Mouse (Mus musculus) midbrain, embryonic 16.5 days (tissue): ENCODE data around the gene Pin1rt1. TPM values are rescaled to one million over a fixed set of nuclear protein-coding genes. Genes with fewer than 3 reads are reported as not detected.

Experiments used
- ATAC-seq: fragments of 200-750 bp; cut with Nextera tagmentation; 2 replicates; pipeline ENCODE4 v1.8.0; 2017; ENCODE audit warnings: moderate TSS enrichment
- H3K27ac ChIP-seq: fragments of 300-500 bp; sonication (generic); 2 replicates; pipeline ENCODE4 v1.5.1; 2014; ENCODE audit warnings: mild to moderate bottlenecking, low read length, mixed read lengths
- H3K27me3 ChIP-seq: fragments of 300-500 bp; sonication (generic); 2 replicates; pipeline ENCODE4 v1.6.1; 2014; ENCODE audit warnings: low read depth, low read length, mixed read lengths; ENCODE audit not compliant: control insufficient read depth, insufficient read depth
- H3K36me3 ChIP-seq: fragments of 300-500 bp; sonication (generic); 2 replicates; pipeline ENCODE4 v1.6.1; 2014; ENCODE audit warnings: mild to moderate bottlenecking, low read length, moderate library complexity, mixed read lengths; ENCODE audit not compliant: control insufficient read depth, insufficient read depth
- H3K4me1 ChIP-seq: fragments of 300-500 bp; sonication (generic); 2 replicates; pipeline ENCODE4 v1.6.1; 2014; ENCODE audit warnings: mild to moderate bottlenecking, low read length, mixed read lengths; ENCODE audit not compliant: control insufficient read depth, insufficient read depth
- H3K4me2 ChIP-seq: fragments of 300-500 bp; sonication (generic); 2 replicates; pipeline ENCODE4 v1.6.1; 2014; ENCODE audit warnings: mild to moderate bottlenecking, low read length, mixed read lengths
- H3K4me3 ChIP-seq: fragments of 300-500 bp; sonication (generic); 2 replicates; pipeline ENCODE4 v1.5.1; 2014; ENCODE audit warnings: low read depth, mild to moderate bottlenecking, low read length, moderate library complexity, mixed read lengths
- H3K9ac ChIP-seq: fragments of 300-500 bp; sonication (generic); 2 replicates; pipeline ENCODE4 v1.6.1; 2014; ENCODE audit warnings: low read depth, low read length, mixed read lengths
- H3K9me3 ChIP-seq: fragments of 300-500 bp; sonication (generic); replicated peaks from 2 replicates; pipeline ENCODE4 v1.6.1; 2014; ENCODE audit warnings: mild to moderate bottlenecking, low read length, mixed read lengths; ENCODE audit not compliant: control insufficient read depth, poor library complexity, severe bottlenecking
- whole genome bisulfite sequencing: fragments of 180-500 bp; shearing (Covaris S2); extraction: QIAGEN DNeasy Blood & Tissue Kit; methylation state at CpG from one replicate; pipeline ENCODE4 v1.1.7; 2014; 5-methylcytosine and 5-hydroxymethylcytosine counted together
- polyA plus RNA-seq: library from polyadenylated mRNA; unstranded; fragments of >200 nt; fragmentation: Nextera tagmentation; extraction: Ambion mirVana; gene quantifications from 2 replicates; pipeline ENCODE4 v1.2.1, GENCODE M21; 2015

Gene Pin1rt1
- polyA plus RNA-seq, 1 experiment from 2014 or later, result 0.15 TPM

DNA sequence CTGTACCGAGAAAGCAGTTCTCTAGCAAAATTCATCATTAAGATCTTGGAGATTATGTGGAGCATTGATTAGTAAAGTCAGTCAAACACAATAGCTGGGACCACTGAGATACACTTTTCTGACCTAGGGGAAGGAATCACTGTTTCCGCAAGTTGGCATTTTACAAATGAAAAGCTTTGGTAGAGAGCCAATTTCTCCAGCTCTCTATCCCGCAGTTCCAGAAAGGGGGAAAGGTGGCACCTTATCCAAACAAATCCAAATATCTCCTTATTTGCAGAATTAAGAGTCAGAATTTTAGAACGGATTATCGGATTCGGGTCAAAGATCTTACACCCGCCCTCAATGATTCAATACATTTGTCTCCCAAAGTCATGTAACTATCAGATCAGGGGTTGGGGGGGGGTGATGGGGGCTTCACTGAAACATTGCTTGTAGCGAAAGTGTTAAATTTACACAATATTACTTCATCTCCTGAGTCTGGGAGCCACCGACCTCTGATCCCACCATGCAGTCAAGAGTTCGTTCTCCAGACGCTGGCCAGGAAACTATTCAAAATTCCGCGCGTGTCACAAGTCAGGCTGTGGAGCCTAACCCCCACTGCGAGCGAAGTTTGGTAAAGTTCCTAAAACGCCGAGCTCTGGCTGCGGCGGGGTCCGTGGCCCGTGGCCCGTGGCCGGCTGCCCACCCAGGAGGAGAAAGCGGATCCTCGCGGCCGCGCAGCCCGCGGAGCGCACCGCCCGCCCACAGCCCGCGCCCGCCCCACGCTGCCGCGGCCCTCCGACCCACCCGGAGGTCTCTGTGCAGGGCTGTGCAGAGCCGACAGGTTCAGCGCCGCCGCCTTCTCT is 25.9 kb upstream of the Pin1rt1 start:
- WGBS, result 3% methylated on average over 42 of the region's 46 CpGs
- no peak overlapping the region for H3K27ac ChIP-seq
- peak overlapping the region; percentile 80 for H3K4me3 ChIP-seq
- H3K9ac ChIP-seq, result peak overlapping the region; percentile 72
- ATAC-seq, result peak; percentile 36
- peaks cover 5% of the 10 kb centered on the region for H3K4me1 ChIP-seq
- H3K9me3 ChIP-seq, result no peaks in the 10 kb centered on the region
- no peaks in the 10 kb centered on the region for H3K36me3 ChIP-seq
- H3K4me2 ChIP-seq, result peak overlapping the region; percentile 99
- H3K27me3 ChIP-seq, result peaks cover 12% of the 10 kb centered on the region; the same call in 1 of the 2 replicates

DNA sequence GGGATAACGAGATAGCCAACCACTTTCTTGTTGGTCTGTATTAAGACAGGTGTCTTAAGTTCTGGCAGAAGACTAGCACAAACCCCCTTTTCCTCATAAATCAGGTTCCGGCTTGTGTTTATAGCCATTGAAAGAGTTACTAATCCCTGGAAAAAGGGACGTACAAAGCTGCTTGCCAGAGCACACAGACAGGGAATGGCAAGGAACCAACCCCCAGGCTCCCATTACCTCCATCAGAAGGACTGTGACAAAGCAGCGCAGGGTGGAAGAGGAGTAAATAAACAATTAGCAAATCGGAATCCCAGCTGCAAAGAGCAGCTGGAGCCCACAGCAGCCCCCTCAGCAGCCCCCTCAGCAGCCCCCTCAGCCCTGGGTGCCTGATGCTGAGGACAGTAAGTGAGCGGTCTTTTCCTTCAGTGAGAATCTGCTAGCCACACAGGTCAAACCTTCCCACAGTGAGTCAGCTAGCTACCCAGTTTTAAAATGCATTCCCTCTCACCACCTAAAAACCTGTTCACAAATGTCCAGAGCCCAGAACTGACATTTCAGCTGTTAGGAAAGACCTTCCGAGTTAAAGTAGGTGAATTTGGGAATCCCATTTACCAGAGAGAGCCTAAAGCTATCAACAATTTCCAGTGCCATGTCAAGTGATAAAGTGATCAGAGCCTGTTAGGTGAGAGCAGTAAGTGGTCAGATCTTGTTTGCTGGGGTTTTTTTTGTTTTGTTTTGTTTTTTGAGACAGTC is 25.0 kb upstream of the Pin1rt1 start:
- Histone ChIP-seq H3K9ac (no peak overlapping the region), H3K4me2 (no peak overlapping the region), H3K9me3 (no peaks in the 10 kb centered on the region), H3K27me3 (peaks cover 12% of the 10 kb centered on the region; the same call in 1 of the 2 replicates), H3K4me3 (no peak overlapping the region), H3K27ac (no peak overlapping the region), H3K36me3 (no peaks in the 10 kb centered on the region), H3K4me1 (peaks cover 5% of the 10 kb centered on the region)
- no peak for ATAC-seq
- 27% methylated on average over 7 of the region's 7 CpGs for WGBS

- H3K9me3 ChIP-seq, result no peaks in the 10 kb centered on the region
- H3K27me3 ChIP-seq, result peaks cover 12% of the 10 kb centered on the region; the same call in 1 of the 2 replicates
- WGBS, result 64% methylated on average over 7 of the region's 7 CpGs
- H3K36me3 ChIP-seq, result no peaks in the 10 kb centered on the region
- no peak for ATAC-seq
- H3K4me1 ChIP-seq, result peaks cover 5% of the 10 kb centered on the region
- H3K9ac ChIP-seq, result no peak overlapping the region
- no peak overlapping the region for H3K4me3 ChIP-seq
- no peak overlapping the region for H3K4me2 ChIP-seq
- H3K27ac ChIP-seq, result no peak overlapping the region
Observed at GRCm38 (mm10) chr2:104740248-104740949, 24.2 kb upstream of the Pin1rt1 start.

DNA sequence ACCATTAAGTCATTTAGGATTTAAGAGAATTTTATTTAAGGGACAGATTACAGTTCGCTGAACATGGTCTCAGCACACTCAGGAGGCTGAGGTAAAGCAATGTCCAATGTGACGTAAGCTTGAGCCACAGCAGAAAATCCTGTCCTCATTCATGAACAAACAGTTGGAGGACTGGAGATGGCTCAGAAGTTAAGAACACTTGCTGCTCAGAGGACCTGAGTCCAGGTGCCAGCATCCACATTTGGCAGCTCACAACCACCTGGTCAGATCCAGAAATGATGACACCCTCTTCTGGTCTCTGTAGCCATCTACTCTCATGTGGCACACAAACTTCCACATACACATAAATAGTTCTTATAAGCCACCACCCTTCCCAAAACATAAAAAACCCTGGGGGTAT is 23.5 kb upstream of the Pin1rt1 start:
- peaks cover 5% of the 10 kb centered on the region for H3K4me1 ChIP-seq
- no peak for ATAC-seq
- H3K36me3 ChIP-seq, result no peaks in the 10 kb centered on the region
- 96% methylated on average over 2 of the region's 2 CpGs for WGBS
- H3K4me3 ChIP-seq, result no peak overlapping the region
- H3K9ac ChIP-seq, result no peak overlapping the region
- peaks cover 12% of the 10 kb centered on the region; the same call in 1 of the 2 replicates for H3K27me3 ChIP-seq
- no peak overlapping the region for H3K4me2 ChIP-seq
- no peaks in the 10 kb centered on the region for H3K9me3 ChIP-seq
- no peak overlapping the region for H3K27ac ChIP-seq

DNA sequence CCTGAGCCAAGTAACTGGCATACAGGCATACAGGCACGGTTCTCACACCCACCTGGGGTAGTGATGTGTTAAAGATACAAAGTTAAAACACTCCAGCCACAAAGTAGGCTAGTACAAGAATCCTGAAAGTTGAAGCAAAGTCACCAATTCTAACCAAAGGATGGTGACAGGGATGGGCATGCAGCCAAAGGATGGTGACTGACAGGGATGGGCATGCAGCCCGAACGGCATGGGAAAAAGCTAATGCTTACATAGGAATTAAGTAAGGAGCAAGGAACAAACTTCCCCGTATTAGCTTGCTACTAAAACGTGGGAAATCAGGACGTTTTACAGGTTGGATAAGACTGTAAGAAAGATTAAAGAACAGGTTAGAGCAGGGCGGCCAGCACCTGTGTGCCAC is 20.1 kb upstream of the Pin1rt1 start:
- WGBS, result 69% methylated on average over 7 of the region's 7 CpGs
- no peak for ATAC-seq
- H3K27me3 ChIP-seq, result peaks cover 7% of the 10 kb centered on the region; the same call in 1 of the 2 replicates

GRCm38 (mm10) chr2:104732562-104733256 is 16.5 kb upstream of the Pin1rt1 start:
- Histone ChIP-seq H3K4me2 (no peak overlapping the region), H3K36me3 (no peaks in the 10 kb centered on the region), H3K27me3 (no peaks in the 10 kb centered on the region), H3K9me3 (no peaks in the 10 kb centered on the region), H3K9ac (no peak overlapping the region), H3K4me1 (no peaks in the 10 kb centered on the region), H3K27ac (no peak overlapping the region), H3K4me3 (no peak overlapping the region)
- no peak for ATAC-seq
- 58% methylated on average over 7 of the region's 7 CpGs for WGBS

More for the DNA sequence above, 20.1 kb upstream of the Pin1rt1 start:
- Histone ChIP-seq H3K36me3 (no peaks in the 10 kb centered on the region), H3K4me3 (no peak overlapping the region), H3K27ac (no peak overlapping the region), H3K9ac (no peak overlapping the region), H3K4me2 (no peak overlapping the region), H3K9me3 (no peaks in the 10 kb centered on the region), H3K4me1 (no peaks in the 10 kb centered on the region; the same call in 1 of the 2 replicates)

DNA sequence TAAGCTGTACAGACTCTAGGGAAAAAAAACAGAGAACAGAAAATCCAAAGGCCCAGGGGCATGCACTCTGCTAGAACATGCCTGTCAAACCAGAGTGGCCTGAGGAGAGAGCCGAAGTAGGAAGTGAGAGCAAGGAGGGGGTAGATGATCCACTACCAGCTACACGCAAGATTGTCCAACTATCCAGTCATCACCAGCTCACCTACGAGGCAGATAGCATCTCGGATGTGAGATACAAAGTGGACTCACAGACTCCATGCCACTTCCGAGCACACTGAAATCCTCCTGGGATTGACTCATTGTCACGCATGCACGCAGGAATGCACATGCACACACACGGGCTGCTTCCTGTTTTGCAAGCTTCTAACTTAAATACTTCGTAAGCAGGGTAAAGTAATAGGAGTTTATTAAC is 15.9 kb upstream of the Pin1rt1 start:
- Histone ChIP-seq H3K9ac (no peak overlapping the region), H3K4me3 (no peak overlapping the region), H3K4me1 (no peaks in the 10 kb centered on the region), H3K9me3 (no peaks in the 10 kb centered on the region), H3K4me2 (no peak overlapping the region), H3K36me3 (no peaks in the 10 kb centered on the region), H3K27ac (no peak overlapping the region), H3K27me3 (no peaks in the 10 kb centered on the region)
- no peak for ATAC-seq
- WGBS, result 85% methylated on average over 9 of the region's 9 CpGs

- Histone ChIP-seq H3K4me1 (no peaks in the 10 kb centered on the region), H3K4me2 (no peak overlapping the region), H3K27me3 (no peaks in the 10 kb centered on the region), H3K4me3 (no peak overlapping the region), H3K27ac (no peak overlapping the region), H3K36me3 (no peaks in the 10 kb centered on the region), H3K9me3 (no peaks in the 10 kb centered on the region), H3K9ac (no peak overlapping the region)
- no peak for ATAC-seq
- 66% methylated on average over 1 of the region's 1 CpGs for WGBS
Observed at GRCm38 (mm10) chr2:104727369-104727768, 11.2 kb upstream of the Pin1rt1 start.
